Mouse (Mus musculus) embryo, embryonic 11 days (tissue): ENCODE data around the gene Cks1b.
"Not testable (repeated sequence)": the region's sequence is repeated elsewhere in the genome, so short reads cannot be mapped to it uniquely, and the experiment has no call there.

Experiments
- DNase-seq: peaks from one replicate; pipeline ENCODE4 v3.0.0-alpha.2; 2015

Gene Cks1b

GRCm38 (mm10) chr3:89418170-89418860 lies at the start of gene Cks1b, which contains the start of gene Shc1:
Cks1b (minus strand) TSS chr3:89418383.
Shc1 (plus strand) TSS chr3:89418443.
- DNase-seq: peak; percentile 97

GRCm38 (mm10) chr3:89458965-89459807 lies 41.0 kb upstream of the Cks1b start:
- DNase-seq: peak; percentile 93

GRCm38 (mm10) chr3:89458372-89458964 lies 40.3 kb upstream of the Cks1b start:
- DNase-seq: no peak

GRCm38 (mm10) chr3:89456726-89457665 lies 38.8 kb upstream of the Cks1b start:
- peak; percentile 84 for DNase-seq

- DNase-seq: no peak
Measured at GRCm38 (mm10) chr3:89455786-89456285, 37.7 kb upstream of the Cks1b start.

GRCm38 (mm10) chr3:89454401-89455177 lies 36.4 kb upstream of the Cks1b start, which contains the start of gene Pmvk:
Pmvk (plus strand) TSS chr3:89454541.
- DNase-seq: no peak

GRCm38 (mm10) chr3:89451916-89452315 lies 33.7 kb upstream of the Cks1b start:
- no peak for DNase-seq

GRCm38 (mm10) chr3:89449541-89449940 lies 31.4 kb upstream of the Cks1b start:
- peak; percentile 77 for DNase-seq

GRCm38 (mm10) chr3:89448720-89449537 lies 30.7 kb upstream of the Cks1b start:
- no peak for DNase-seq

- no peak for DNase-seq
Measured at GRCm38 (mm10) chr3:89440691-89441090, 22.5 kb upstream of the Cks1b start.

GRCm38 (mm10) chr3:89437269-89437668 lies 19.1 kb upstream of the Cks1b start:
- DNase-seq: peak; percentile 49

GRCm38 (mm10) chr3:89436176-89437113 lies 18.3 kb upstream of the Cks1b start, which contains the start of gene Pbxip1:
Pbxip1 (plus strand) TSS chr3:89436706.
- peak; percentile 89 for DNase-seq

GRCm38 (mm10) chr3:89435041-89435440 lies 16.9 kb upstream of the Cks1b start:
- no peak for DNase-seq

- DNase-seq: no peak
Measured at GRCm38 (mm10) chr3:89434532-89434931, 16.3 kb upstream of the Cks1b start.

- no peak for DNase-seq
Measured at GRCm38 (mm10) chr3:89432606-89433005, 14.4 kb upstream of the Cks1b start.

- DNase-seq: peak; percentile 97
Measured at GRCm38 (mm10) chr3:89430171-89431159, 12.3 kb upstream of the Cks1b start, which contains the start of gene Pygo2. Pygo2 (plus strand) TSS chr3:89430214.

- DNase-seq: not testable (repeated sequence)
Measured at GRCm38 (mm10) chr3:89429021-89429420, 10.8 kb upstream of the Cks1b start.

GRCm38 (mm10) chr3:89425876-89426275 lies 7.7 kb upstream of the Cks1b start:
- no peak for DNase-seq
